Mouse (Mus musculus): Measurements from ENCODE around the gene Dnajc16. TPM values are rescaled to one million over a fixed set of nuclear protein-coding genes. Genes with fewer than 3 reads are reported as not detected.

Dnajc16 gene
- polyA plus RNA-seq, 1 experiment from 2014 or later: 3.7 TPM

DNA sequence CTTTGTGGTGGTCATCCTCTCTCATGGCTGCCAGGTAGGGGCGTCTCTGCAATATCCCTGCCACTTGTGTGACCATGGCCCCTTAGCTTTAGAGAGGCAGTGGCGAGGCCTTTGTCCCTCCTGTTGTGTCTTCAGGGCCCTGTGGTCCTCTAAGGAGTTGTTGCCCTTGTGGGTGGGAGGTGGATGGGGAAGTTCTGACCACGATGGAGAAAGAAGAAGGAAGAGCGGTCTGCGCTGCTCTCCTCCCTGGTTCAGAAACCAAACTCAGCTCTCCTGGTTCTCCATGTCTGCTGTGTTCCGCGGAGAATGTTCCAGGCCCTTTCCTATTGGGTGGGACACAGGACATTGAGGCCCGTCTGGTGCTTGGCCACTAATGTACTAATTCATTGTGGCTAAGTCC is 15.2 kb upstream of the Dnajc16 start:
- 91% methylated on average over 8 of the region's 8 CpGs for WGBS
- no peak overlapping the region for H3K4me2 ChIP-seq (replicated peaks; ENCODE audit: low read depth, low read length)
- ATAC-seq: no peak

DNA sequence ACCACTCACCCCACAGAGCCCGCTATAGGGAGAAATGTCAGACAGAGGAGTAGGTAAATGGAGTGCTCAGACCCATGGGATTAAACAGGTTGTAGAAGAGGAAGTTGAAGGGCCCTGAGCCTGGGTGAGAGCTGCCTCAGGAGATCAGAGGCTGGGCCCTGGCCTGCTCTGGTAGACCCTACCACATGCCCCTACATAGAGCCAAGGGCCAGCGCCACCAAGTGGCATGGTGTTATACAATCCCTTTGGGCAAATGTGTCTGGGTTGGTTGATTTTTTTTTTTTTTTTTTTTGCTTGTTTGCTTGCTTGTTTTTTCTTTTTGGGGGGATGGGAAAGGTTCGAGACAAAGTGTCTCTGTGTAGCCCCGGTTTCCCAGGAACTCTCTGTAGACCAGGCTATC is 13.4 kb upstream of the Dnajc16 start:
- ATAC-seq (no peak), DNase-seq (ENCODE audit: low spot score) (no peak)
- no peak overlapping the region for H3K27ac ChIP-seq (ENCODE audit: low read length)
- no peaks in the 10 kb centered on the region for H3K9me3 ChIP-seq (ENCODE audit: low read length)
- no peaks in the 10 kb centered on the region for H3K27me3 ChIP-seq (replicated peaks; ENCODE audit: insufficient read depth, low read length)
- TF ChIP-seq EP300 (IDR thresholded peaks at IDR 0.05) (no peak), CTCF (IDR thresholded peaks at IDR 0.05) (peak; percentile 26)
- WGBS: 90% methylated on average over 4 of the region's 4 CpGs
- H3K36me3 ChIP-seq (ENCODE audit: insufficient read depth, low read length): peaks cover 31% of the 10 kb centered on the region
- no peaks in the 10 kb centered on the region for H3K4me1 ChIP-seq (ENCODE audit: insufficient read depth, low read depth, low read length)
- no peak overlapping the region for H3K4me2 ChIP-seq (replicated peaks; ENCODE audit: low read depth, low read length)
- H3K4me3 ChIP-seq (ENCODE audit: low read depth, low read length): no peak overlapping the region
- no peak overlapping the region for H3K9ac ChIP-seq (replicated peaks; ENCODE audit: low read depth)

More for the DNA sequence above, 15.2 kb upstream of the Dnajc16 start:
- no peaks in the 10 kb centered on the region for H3K9me3 ChIP-seq (ENCODE audit: low read length)
- no peaks in the 10 kb centered on the region for H3K27me3 ChIP-seq (replicated peaks; ENCODE audit: insufficient read depth, low read length)
- TF ChIP-seq CTCF (IDR thresholded peaks at IDR 0.05) (no peak), EP300 (IDR thresholded peaks at IDR 0.05) (no peak)
- no peak overlapping the region for H3K27ac ChIP-seq (ENCODE audit: low read length)
- H3K4me3 ChIP-seq (ENCODE audit: low read depth, low read length): no peak overlapping the region
- DNase-seq (ENCODE audit: low spot score): no peak
- peaks cover 44% of the 10 kb centered on the region for H3K36me3 ChIP-seq (ENCODE audit: insufficient read depth, low read length)
- no peaks in the 10 kb centered on the region for H3K4me1 ChIP-seq (ENCODE audit: insufficient read depth, low read depth, low read length)
- no peak overlapping the region for H3K9ac ChIP-seq (replicated peaks; ENCODE audit: low read depth)

DNA sequence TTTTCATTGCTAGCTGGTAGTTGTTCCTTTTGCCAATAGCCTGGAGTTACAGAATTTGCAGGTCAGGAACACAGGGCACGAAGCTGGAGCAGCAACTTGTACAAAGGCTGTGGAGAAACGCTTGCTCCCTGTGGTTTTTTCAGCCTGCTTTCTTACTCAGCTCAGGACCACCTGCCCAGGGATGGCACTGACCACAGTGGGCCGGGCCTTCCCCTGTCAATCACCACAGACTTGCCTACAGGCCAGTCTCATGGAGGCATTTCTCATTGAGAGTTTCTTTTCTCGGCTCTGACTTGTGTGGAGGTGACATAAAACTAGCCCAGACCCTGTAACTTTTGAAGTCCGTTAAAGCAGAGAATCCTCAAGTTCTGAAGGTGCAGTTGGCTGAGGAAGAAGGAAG is 6.8 kb upstream of the Dnajc16 start:
- Histone ChIP-seq H3K27me3 (replicated peaks; ENCODE audit: insufficient read depth, low read length) (no peaks in the 10 kb centered on the region), H3K4me1 (ENCODE audit: insufficient read depth, low read depth, low read length) (no peaks in the 10 kb centered on the region), H3K36me3 (ENCODE audit: insufficient read depth, low read length) (peaks cover 5% of the 10 kb centered on the region; the same call in 1 of the 2 replicates), H3K4me2 (replicated peaks; ENCODE audit: low read depth, low read length) (no peak overlapping the region), H3K27ac (ENCODE audit: low read length) (no peak overlapping the region), H3K4me3 (ENCODE audit: low read depth, low read length) (no peak overlapping the region), H3K9me3 (ENCODE audit: low read length) (no peaks in the 10 kb centered on the region), H3K9ac (replicated peaks; ENCODE audit: low read depth) (no peak overlapping the region)
- WGBS: 90% methylated on average over 5 of the region's 5 CpGs
- no peak for DNase-seq (ENCODE audit: low spot score)
- no peak for TF ChIP-seq CTCF (IDR thresholded peaks at IDR 0.05)
- no peak for TF ChIP-seq EP300 (IDR thresholded peaks at IDR 0.05)
- ATAC-seq: no peak

DNA sequence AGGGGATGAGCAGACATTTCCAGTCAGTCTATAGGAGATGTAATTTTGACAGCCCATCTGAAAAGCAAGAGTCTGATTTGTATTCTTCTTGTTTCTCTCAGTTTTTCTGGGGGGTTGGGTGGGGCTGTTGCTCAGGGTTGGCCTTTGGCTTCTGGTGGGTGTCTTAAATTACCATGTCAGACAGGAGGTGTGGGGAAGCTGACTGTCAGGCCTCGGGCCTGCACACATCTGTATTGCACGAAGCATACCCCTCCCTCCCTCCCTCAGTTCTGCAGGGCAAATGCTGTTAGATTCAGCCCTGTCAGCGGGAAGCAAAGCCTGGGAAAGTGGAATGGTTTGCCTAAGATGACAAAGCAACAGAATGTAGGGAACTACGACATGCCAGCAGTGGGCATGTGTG is 6.2 kb upstream of the Dnajc16 start:
- no peaks in the 10 kb centered on the region for H3K9me3 ChIP-seq (ENCODE audit: low read length)
- no peak overlapping the region for H3K9ac ChIP-seq (replicated peaks; ENCODE audit: low read depth)
- 91% methylated on average over 4 of the region's 4 CpGs for WGBS
- no peaks in the 10 kb centered on the region for H3K27me3 ChIP-seq (replicated peaks; ENCODE audit: insufficient read depth, low read length)
- no peak for TF ChIP-seq EP300 (IDR thresholded peaks at IDR 0.05)
- no peak for TF ChIP-seq CTCF (IDR thresholded peaks at IDR 0.05)
- ATAC-seq (no peak), DNase-seq (ENCODE audit: low spot score) (no peak)
- H3K4me3 ChIP-seq (ENCODE audit: low read depth, low read length): no peak overlapping the region
- H3K36me3 ChIP-seq (ENCODE audit: insufficient read depth, low read length): peaks cover 5% of the 10 kb centered on the region; the same call in 1 of the 2 replicates
- H3K27ac ChIP-seq (ENCODE audit: low read length): no peak overlapping the region
- H3K4me1 ChIP-seq (ENCODE audit: insufficient read depth, low read depth, low read length): no peaks in the 10 kb centered on the region
- no peak overlapping the region for H3K4me2 ChIP-seq (replicated peaks; ENCODE audit: low read depth, low read length)

DNA sequence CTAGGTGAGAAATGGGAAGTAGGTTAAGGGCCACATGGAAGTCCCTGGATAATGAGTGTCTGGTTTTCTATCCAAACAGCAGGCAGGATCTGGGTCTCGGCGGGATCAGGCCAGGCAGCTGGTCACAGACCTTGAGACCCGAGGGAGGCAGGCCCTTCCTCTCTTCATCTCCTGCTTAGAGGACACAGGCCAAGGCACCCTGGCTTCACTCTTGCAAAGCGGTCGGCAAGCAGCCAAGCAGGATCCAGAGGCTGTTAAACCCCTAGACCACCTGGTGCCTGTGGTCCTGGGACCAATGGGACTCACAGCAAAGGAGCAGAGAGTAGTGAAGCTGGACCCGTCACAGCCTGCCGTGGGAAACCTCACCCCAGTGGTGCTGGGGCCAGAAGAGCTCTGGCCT is 5.6 kb upstream of the Dnajc16 start:
- H3K27me3 ChIP-seq (replicated peaks; ENCODE audit: insufficient read depth, low read length): no peaks in the 10 kb centered on the region
- no peak overlapping the region for H3K27ac ChIP-seq (ENCODE audit: low read length)
- DNase-seq (ENCODE audit: low spot score) (no peak), ATAC-seq (no peak)
- TF ChIP-seq EP300 (IDR thresholded peaks at IDR 0.05) (no peak), CTCF (IDR thresholded peaks at IDR 0.05) (no peak)
- H3K36me3 ChIP-seq (ENCODE audit: insufficient read depth, low read length): peaks cover 5% of the 10 kb centered on the region; the same call in 1 of the 2 replicates
- 74% methylated on average over 7 of the region's 7 CpGs for WGBS
- no peaks in the 10 kb centered on the region for H3K4me1 ChIP-seq (ENCODE audit: insufficient read depth, low read depth, low read length)
- no peak overlapping the region for H3K4me2 ChIP-seq (replicated peaks; ENCODE audit: low read depth, low read length)
- no peaks in the 10 kb centered on the region for H3K9me3 ChIP-seq (ENCODE audit: low read length)
- no peak overlapping the region for H3K9ac ChIP-seq (replicated peaks; ENCODE audit: low read depth)
- no peak overlapping the region for H3K4me3 ChIP-seq (ENCODE audit: low read depth, low read length)

DNA sequence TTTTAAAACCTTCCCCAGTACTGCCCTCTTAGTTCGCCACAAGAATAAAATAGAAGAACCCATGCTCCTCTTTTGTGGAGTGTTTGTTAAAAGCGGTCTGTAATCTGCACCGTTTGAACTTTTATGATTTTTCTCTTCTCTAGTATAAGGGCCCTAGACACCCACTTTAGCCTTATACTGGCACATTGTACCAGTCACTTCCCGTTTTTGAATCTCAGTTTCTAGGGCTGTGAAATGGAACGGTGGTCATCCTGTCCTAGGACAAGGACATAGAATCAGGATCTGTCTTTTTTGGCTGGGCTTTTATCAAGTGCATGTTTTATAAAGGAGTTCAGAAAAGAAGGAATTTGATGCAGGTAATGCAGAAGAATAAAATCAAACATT is 3.4 kb upstream of the Dnajc16 start:
- peak overlapping the region; percentile 58 for H3K4me2 ChIP-seq (replicated peaks; ENCODE audit: low read depth, low read length)
- peak; percentile 80 for DNase-seq (ENCODE audit: low spot score)
- H3K9me3 ChIP-seq (ENCODE audit: low read length): no peaks in the 10 kb centered on the region
- no peak for ATAC-seq
- TF ChIP-seq EP300 (IDR thresholded peaks at IDR 0.05) (0 out of 2 replicates have a peak, but pooled peaks have one; percentile 16), CTCF (IDR thresholded peaks at IDR 0.05) (no peak)
- peaks cover 3% of the 10 kb centered on the region; the same call in 1 of the 2 replicates for H3K4me1 ChIP-seq (ENCODE audit: insufficient read depth, low read depth, low read length)
- peak overlapping the region; percentile 58 for H3K4me3 ChIP-seq (ENCODE audit: low read depth, low read length)
- peak overlapping the region; percentile 43 for H3K9ac ChIP-seq (replicated peaks; ENCODE audit: low read depth)
- WGBS: 3% methylated on average over 5 of the region's 5 CpGs
- H3K27me3 ChIP-seq (replicated peaks; ENCODE audit: insufficient read depth, low read length): no peaks in the 10 kb centered on the region
- H3K36me3 ChIP-seq (ENCODE audit: insufficient read depth, low read length): peaks cover 5% of the 10 kb centered on the region; the same call in 1 of the 2 replicates
- H3K27ac ChIP-seq (ENCODE audit: low read length): peak overlapping the region; percentile 89
